ENCODE assay signal across 9 mouse cellular contexts in the genomic region with DNA sequence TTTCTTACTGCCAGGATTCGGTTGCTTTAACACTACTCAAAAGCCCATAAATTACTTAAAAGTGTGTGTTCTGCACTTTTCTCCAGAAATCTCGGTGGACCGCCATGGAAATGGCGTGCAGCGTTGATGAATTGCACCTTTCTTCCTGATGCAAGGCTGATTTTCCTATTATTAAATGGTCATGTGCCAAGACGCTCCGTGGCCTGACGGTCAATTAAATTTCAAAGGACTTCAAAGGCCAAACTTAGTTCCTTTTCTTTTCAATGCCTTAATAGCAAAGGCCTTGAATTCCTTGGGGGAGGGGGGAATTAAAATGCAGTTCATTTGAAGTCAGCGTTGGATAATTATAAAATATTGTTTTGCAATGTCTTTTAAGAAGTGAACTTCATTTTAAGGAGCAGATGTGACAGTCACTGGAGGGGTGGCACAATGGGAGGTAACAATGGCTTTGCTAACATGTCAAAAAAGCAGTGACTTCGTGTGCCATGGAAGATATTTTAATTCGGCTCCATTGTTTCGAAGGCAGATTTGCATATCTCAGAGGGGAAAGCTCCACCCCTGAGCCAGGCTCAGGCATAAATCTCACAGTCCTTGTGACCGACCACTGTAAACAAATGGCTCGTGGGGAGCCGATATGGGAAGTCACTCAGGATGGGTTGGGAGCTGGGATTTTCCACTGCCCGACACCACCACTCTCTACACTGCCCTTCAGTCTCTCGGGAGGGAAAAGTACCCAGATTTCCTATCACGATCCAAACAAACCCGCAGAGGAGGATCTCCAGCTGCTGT. TPM values are rescaled to one million over a fixed set of nuclear protein-coding genes. Genes with fewer than 3 reads are reported as not detected.
DNase-seq lines count a peak whose midpoint lies in the region; ATAC-seq lines count a peak whose summit lies in the region.
"Had no signal": no experiment of that assay in that cellular context is flagged by ENCODE, and none has a peak within 500 bp of the region (broad histone marks: within the 10 kb centered on the region; RNA-seq: fewer than 3 reads in every experiment).

No protein-coding gene starts in this region.

- ATAC-seq in hindbrain, embryonic 11.5 days (ENCODE audit: low FRiP score), result peak; percentile 85
- no peak for ATAC-seq in limb, embryonic 13.5 days (ENCODE audit: low FRiP score, low read depth)

- H3K36me3 ChIP-seq in hindbrain, embryonic 11.5 days (ENCODE audit: control insufficient read depth, insufficient read depth, low read length), result no peaks in the 10 kb centered on the region
- H3K36me3 ChIP-seq in limb, embryonic 13.5 days, result no peaks in the 10 kb centered on the region
- H3K36me3 ChIP-seq in embryonic facial prominence, embryonic 10.5 days (replicated peaks), result no peaks in the 10 kb centered on the region
- H3K36me3 ChIP-seq: embryonic facial prominence, embryonic 15.5 days had no signal

- H3K4me1 ChIP-seq in hindbrain, embryonic 11.5 days (replicated peaks; ENCODE audit: control insufficient read depth, insufficient read depth, low read length), result 0 out of 2 replicates have a peak, but pooled peaks cover 2% of the 10 kb centered on the region
- H3K4me1 ChIP-seq in limb, embryonic 13.5 days, result peaks cover 12% of the 10 kb centered on the region
- H3K4me1 ChIP-seq in embryonic facial prominence, embryonic 10.5 days, result peaks cover 3% of the 10 kb centered on the region
- H3K4me1 ChIP-seq: embryonic facial prominence, embryonic 15.5 days had no signal

- no peak overlapping the region for H3K9ac ChIP-seq in hindbrain, embryonic 11.5 days (ENCODE audit: low read depth, low read length)
- H3K9ac ChIP-seq in limb, embryonic 13.5 days, result no peak overlapping the region
- H3K9ac ChIP-seq: embryonic facial prominence, embryonic 15.5 days had no signal

- H3K27ac ChIP-seq in hindbrain, embryonic 11.5 days (ENCODE audit: low read depth, low read length), result no peak overlapping the region
- H3K27ac ChIP-seq in limb, embryonic 13.5 days, result no peak overlapping the region
- no peak overlapping the region for H3K27ac ChIP-seq in embryonic facial prominence, embryonic 10.5 days (replicated peaks)
- H3K27ac ChIP-seq: embryonic facial prominence, embryonic 15.5 days had no signal

- H3K4me3 ChIP-seq in hindbrain, embryonic 11.5 days (ENCODE audit: low read depth, low read length), result no peak overlapping the region
- H3K4me3 ChIP-seq in limb, embryonic 13.5 days, result no peak overlapping the region
- H3K4me3 ChIP-seq in embryonic facial prominence, embryonic 10.5 days, result no peak overlapping the region
- H3K4me3 ChIP-seq: embryonic facial prominence, embryonic 15.5 days had no signal

- no peaks in the 10 kb centered on the region for H3K27me3 ChIP-seq in hindbrain, embryonic 11.5 days (ENCODE audit: control insufficient read depth, insufficient read depth, low read length)
- peaks cover 5% of the 10 kb centered on the region; the same call in 1 of the 2 replicates for H3K27me3 ChIP-seq in limb, embryonic 13.5 days
- H3K27me3 ChIP-seq in embryonic facial prominence, embryonic 10.5 days (replicated peaks; ENCODE audit: low read depth, poor library complexity, severe bottlenecking), result no peaks in the 10 kb centered on the region
- H3K27me3 ChIP-seq: embryonic facial prominence, embryonic 15.5 days had no signal

- DNase-seq in adrenal gland, adult (ENCODE audit: inconsistent age in 2 of 2, low spot score in 1 of 2), result peak; percentile 64 to 85
- no peak for DNase-seq in adrenal gland, postnatal 4 days (ENCODE audit: low spot score in 2 of 2)
- peak; percentile 11 for DNase-seq in R1 (ENCODE audit: low read depth, low spot score)
- DNase-seq in hindbrain, embryonic 11.5 days (ENCODE audit: low spot score), result peak; percentile 44
- DNase-seq in cerebellum, postnatal 36 days, result no peak
- DNase-seq in embryonic facial prominence, embryonic 10.5 days (ENCODE audit: low spot score), result no peak
- DNase-seq in thymus, postnatal 25 days, result no peak

- H3K9me3 ChIP-seq in hindbrain, embryonic 11.5 days (ENCODE audit: control insufficient read depth, low read length), result no peaks in the 10 kb centered on the region
- H3K9me3 ChIP-seq in limb, embryonic 13.5 days, result no peaks in the 10 kb centered on the region
- H3K9me3 ChIP-seq in embryonic facial prominence, embryonic 10.5 days, result no peaks in the 10 kb centered on the region
- H3K9me3 ChIP-seq: embryonic facial prominence, embryonic 15.5 days had no signal

- peak overlapping the region; percentile 26 for H3K4me2 ChIP-seq in hindbrain, embryonic 11.5 days (replicated peaks; ENCODE audit: low read depth, low read length)
- H3K4me2 ChIP-seq in limb, embryonic 13.5 days (replicated peaks), result peak overlapping the region; percentile 19; the same call in 1 of the 2 replicates
- H3K4me2 ChIP-seq: embryonic facial prominence, embryonic 15.5 days had no signal

- WGBS in hindbrain, embryonic 11.5 days, result 24% methylated on average over 19 of the region's 19 CpGs
- 23% methylated on average over 19 of the region's 19 CpGs for WGBS in limb, embryonic 13.5 days
- WGBS in embryonic facial prominence, embryonic 10.5 days, result 48% methylated on average over 19 of the region's 19 CpGs

RNA-seq across cellular contexts. Expression of gene Irs2, which starts 27.6 kb away (rescaled TPM):
- total RNA-seq in adrenal gland, postnatal 4 days (2021), result 10 to 100 TPM; 33.2 to 33.3 TPM
- 5.6 and 6.1 TPM in 2 replicates for polyA plus RNA-seq in hindbrain, embryonic 11.5 days (2014; fragmentation: Nextera tagmentation; extraction: Ambion mirVana)
- polyA plus RNA-seq in limb, embryonic 13.5 days (2015; fragmentation: Nextera tagmentation; extraction: Ambion mirVana), result 7.9 and 8.6 TPM in 2 replicates
- polyA plus RNA-seq in embryonic facial prominence, embryonic 10.5 days (2016; fragmentation: Nextera tagmentation; extraction: Ambion mirVana), result 7.9 and 8.1 TPM in 2 replicates

Comparison
In these comparisons a context has a peak if more than half of its experiments do, and no peak if none do; other contexts are left out.
1. DNase-seq: peak in adrenal gland, adult (2 of 2), R1 (single experiment) and hindbrain, embryonic 11.5 days (single experiment); none in adrenal gland, postnatal 4 days (0 of 2), cerebellum, postnatal 36 days (0 of 2), embryonic facial prominence, embryonic 10.5 days (single experiment) and thymus, postnatal 25 days (single experiment).